In the genomic region with DNA sequence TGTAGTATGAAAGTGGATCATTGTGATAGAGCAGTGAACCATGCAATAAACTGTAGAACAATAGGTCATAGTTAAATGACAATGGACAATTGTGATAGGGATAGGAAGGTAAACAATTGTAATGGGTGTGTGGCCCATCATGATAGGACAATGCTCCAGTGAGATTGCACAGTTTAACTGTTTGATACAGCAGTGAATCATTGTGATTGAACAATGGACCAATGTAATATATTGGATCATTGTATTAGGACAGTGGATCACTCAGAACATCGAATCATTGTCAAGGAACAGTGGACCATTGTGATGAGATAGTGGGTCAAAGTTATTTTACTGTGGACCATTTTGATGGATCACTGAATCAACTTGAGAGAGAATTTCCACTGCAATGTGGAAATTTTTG, we compare ENCODE assay signal across 25 mouse cellular contexts.
DNase-seq lines count a peak whose midpoint lies in the region; ATAC-seq lines count a peak whose summit lies in the region.
"Had no signal": no experiment of that assay in that cellular context is flagged by ENCODE, and none has a peak within 500 bp of the region (broad histone marks: within the 10 kb centered on the region; RNA-seq: fewer than 3 reads in every experiment).

No protein-coding gene starts in this region.

- H3K4me2 ChIP-seq in embryonic facial prominence, embryonic 13.5 days = no peak overlapping the region
- H3K4me2 ChIP-seq: forebrain, embryonic 12.5 days had no signal

- no peaks in the 10 kb centered on the region for H3K27me3 ChIP-seq in embryonic facial prominence, embryonic 13.5 days
- no peaks in the 10 kb centered on the region for H3K27me3 ChIP-seq in embryonic facial prominence, embryonic 10.5 days (replicated peaks; ENCODE audit: low read depth, poor library complexity, severe bottlenecking)
- H3K27me3 ChIP-seq: CH12.LX; forebrain, embryonic 12.5 days; Patski had no signal

- H3K9ac ChIP-seq in embryonic facial prominence, embryonic 13.5 days = no peak overlapping the region
- H3K9ac ChIP-seq: forebrain, embryonic 12.5 days had no signal

- WGBS in embryonic facial prominence, embryonic 13.5 days = 77% methylated on average over 1 of the region's 1 CpGs
- WGBS in embryonic facial prominence, embryonic 10.5 days = 83% methylated on average over 1 of the region's 1 CpGs

- no peak for DNase-seq in embryonic facial prominence, embryonic 10.5 days (ENCODE audit: low spot score)
- peak; percentile 27 for DNase-seq in R1 (ENCODE audit: low read depth, low spot score)
- peak; percentile 45 for DNase-seq in retina, embryonic 14.5 days (ENCODE audit: low spot score)
- no peak for DNase-seq in right cerebral cortex, postnatal 4 days
- DNase-seq in left cerebral cortex, adult 9 months (ENCODE audit: low spot score in 2 of 2) = no peak
- DNase-seq in heart, adult 9 months (ENCODE audit: low spot score in 2 of 2) = no peak
- DNase-seq: adrenal gland, adult 8-10 months; adrenal gland, postnatal 14 days; adrenal gland, postnatal 36 days; B cell, adult 2 months; cerebellum, adult 11-12 months; cerebellum, adult 2 months; cerebellum, adult 9-10 months; cerebellum, postnatal 10 days; cerebellum, postnatal 25 days had no signal

- H3K27ac ChIP-seq in embryonic facial prominence, embryonic 13.5 days = no peak overlapping the region
- H3K27ac ChIP-seq in embryonic facial prominence, embryonic 10.5 days (replicated peaks) = no peak overlapping the region
- H3K27ac ChIP-seq: forebrain, embryonic 10.5 days; forebrain, embryonic 12.5 days had no signal

- no peaks in the 10 kb centered on the region for H3K36me3 ChIP-seq in embryonic facial prominence, embryonic 13.5 days
- no peaks in the 10 kb centered on the region for H3K36me3 ChIP-seq in embryonic facial prominence, embryonic 10.5 days (replicated peaks)
- H3K36me3 ChIP-seq: forebrain, embryonic 10.5 days; forebrain, embryonic 12.5 days had no signal

- 0 out of 2 replicates have a peak, but pooled peaks have one; percentile 3 for ATAC-seq in embryonic facial prominence, embryonic 13.5 days (ENCODE audit: insufficient number of reproducible peaks, insufficient read depth, low FRiP score, low TSS enrichment, low read depth)
- ATAC-seq: activated CD4-positive, CD25-positive, alpha-beta regulatory T cell, adult 4 months; CD4-positive, CD25-positive, alpha-beta regulatory T cell, adult 4 months; forebrain, embryonic 14.5 days; forebrain, embryonic 16.5 days; Patski had no signal

- H3K4me1 ChIP-seq in embryonic facial prominence, embryonic 13.5 days = no peaks in the 10 kb centered on the region
- no peaks in the 10 kb centered on the region for H3K4me1 ChIP-seq in embryonic facial prominence, embryonic 10.5 days
- H3K4me1 ChIP-seq: forebrain, embryonic 10.5 days; forebrain, embryonic 12.5 days had no signal

- H3K9me3 ChIP-seq in embryonic facial prominence, embryonic 13.5 days = no peaks in the 10 kb centered on the region
- no peaks in the 10 kb centered on the region for H3K9me3 ChIP-seq in embryonic facial prominence, embryonic 10.5 days
- H3K9me3 ChIP-seq: forebrain, embryonic 10.5 days; forebrain, embryonic 12.5 days had no signal

- H3K4me3 ChIP-seq in embryonic facial prominence, embryonic 13.5 days = no peak overlapping the region
- H3K4me3 ChIP-seq in embryonic facial prominence, embryonic 10.5 days = no peak overlapping the region
- H3K4me3 ChIP-seq: erythroblast, embryonic 14.5 days; forebrain, embryonic 10.5 days; forebrain, embryonic 12.5 days had no signal

Comparison
In these comparisons a context has a peak if more than half of its experiments do, and no peak if none do; other contexts are left out.
1. DNase-seq: peak in R1 (single experiment) and retina, embryonic 14.5 days (single experiment); none in embryonic facial prominence, embryonic 10.5 days (single experiment), right cerebral cortex, postnatal 4 days (single experiment), left cerebral cortex, adult 9 months (0 of 2) and heart, adult 9 months (0 of 2).